Mouse (Mus musculus) heart, adult 8-10 months (tissue): ENCODE measurements around the gene Naxd. TPM values are rescaled to one million over a fixed set of nuclear protein-coding genes. Genes with fewer than 3 reads are reported as not detected.
A peak's percentile ranks its signal among the peaks of the same experiment; 100 is the strongest.
"Not testable (repeated sequence)": the region's sequence is repeated elsewhere in the genome, so short reads cannot be mapped to it uniquely, and the experiment has no call there.

Experiments
- DNase-seq: peaks from one replicate; pipeline ENCODE4 v3.0.0; 2022; ENCODE audit warnings: low spot score
- total RNA-seq, 4 experiments: library from RNA; stranded (reverse); gene quantifications; 2 replicates each; pipeline ENCODE4 v1.2.4; 2022

Naxd gene
- 10 to 100 TPM; 30.7 to 35.3 (median 32.1) TPM for total RNA-seq

DNA sequence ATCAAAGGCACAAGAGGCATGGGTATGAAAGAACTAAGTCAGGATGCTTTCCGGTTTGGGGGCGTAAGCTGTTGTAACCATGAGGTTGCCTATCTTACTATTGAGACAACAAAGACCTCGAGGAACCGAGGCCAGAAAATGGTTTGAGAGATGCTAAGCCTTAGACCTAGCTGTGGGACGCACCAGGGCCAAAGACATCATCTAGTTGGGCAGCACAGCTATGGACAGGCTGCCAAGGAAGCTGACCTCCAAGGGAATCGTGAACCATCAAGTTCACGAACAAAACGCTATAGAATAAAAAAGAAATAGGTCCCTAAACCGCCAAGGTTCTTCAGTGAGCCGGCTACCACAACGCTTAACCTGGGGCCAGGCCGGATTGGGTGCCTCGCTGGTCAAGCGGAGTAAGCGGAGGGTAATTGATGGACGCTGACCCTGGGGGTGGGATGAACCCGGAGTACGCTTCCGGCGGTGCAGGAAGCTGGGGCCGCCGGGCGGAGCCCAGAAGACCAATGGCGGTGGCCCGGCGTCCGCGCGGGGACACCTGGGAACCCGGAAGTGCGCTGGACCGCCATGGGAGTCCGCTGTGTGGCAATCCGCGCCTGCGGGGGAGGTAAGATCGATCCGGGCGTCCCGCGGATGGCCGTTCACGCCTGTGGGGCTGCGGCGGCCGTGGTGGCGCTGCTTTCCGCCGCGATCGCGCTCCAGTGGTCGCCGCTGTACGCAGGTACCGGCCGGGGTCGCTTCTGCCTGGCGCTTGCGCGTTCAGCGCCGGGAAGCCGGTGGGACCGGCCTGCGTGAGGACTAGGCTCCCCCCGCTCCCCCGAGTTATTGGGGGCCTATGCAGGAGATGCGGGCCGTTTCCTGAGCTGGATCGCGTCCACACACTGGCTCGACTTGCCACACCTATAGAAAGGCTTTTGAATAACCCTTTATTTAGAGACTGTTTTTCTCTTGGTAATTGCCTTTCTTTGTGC lies at the start of gene Naxd:
Naxd (plus strand) TSS at position 490 of the 974 bp plus-strand sequence.
- peak; percentile 88 for DNase-seq

DNA sequence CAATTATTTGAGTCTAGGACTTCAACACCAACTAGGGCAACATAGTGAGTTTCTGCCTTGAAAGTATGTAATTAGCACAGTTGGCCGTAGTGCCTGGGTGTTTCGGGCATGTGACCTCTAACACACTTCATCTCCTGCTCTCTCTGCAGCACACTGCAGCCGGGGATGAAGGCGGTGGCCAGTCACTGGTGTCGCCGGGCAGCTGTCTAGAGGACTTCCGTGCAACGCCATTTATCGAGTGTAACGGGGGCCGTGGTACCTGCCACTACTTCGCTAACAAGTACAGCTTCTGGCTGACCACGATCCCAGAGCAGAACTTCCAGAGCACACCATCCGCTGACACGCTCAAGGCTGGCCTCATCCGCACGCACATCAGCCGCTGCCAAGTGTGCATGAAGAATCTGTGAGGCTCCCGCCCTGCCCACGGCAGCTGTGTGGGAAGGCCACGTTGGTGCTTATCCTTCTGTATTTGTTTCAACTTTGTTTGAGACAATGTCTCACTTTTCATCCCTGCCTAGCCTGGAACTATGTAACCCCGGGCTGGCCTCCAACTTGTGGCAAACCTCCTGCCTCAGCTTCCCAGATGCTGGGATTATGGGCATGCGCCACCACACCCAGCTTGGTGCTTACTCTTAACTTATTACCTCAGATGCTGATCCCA lies 49.3 kb upstream of the Naxd start:
- DNase-seq: no peak

DNA sequence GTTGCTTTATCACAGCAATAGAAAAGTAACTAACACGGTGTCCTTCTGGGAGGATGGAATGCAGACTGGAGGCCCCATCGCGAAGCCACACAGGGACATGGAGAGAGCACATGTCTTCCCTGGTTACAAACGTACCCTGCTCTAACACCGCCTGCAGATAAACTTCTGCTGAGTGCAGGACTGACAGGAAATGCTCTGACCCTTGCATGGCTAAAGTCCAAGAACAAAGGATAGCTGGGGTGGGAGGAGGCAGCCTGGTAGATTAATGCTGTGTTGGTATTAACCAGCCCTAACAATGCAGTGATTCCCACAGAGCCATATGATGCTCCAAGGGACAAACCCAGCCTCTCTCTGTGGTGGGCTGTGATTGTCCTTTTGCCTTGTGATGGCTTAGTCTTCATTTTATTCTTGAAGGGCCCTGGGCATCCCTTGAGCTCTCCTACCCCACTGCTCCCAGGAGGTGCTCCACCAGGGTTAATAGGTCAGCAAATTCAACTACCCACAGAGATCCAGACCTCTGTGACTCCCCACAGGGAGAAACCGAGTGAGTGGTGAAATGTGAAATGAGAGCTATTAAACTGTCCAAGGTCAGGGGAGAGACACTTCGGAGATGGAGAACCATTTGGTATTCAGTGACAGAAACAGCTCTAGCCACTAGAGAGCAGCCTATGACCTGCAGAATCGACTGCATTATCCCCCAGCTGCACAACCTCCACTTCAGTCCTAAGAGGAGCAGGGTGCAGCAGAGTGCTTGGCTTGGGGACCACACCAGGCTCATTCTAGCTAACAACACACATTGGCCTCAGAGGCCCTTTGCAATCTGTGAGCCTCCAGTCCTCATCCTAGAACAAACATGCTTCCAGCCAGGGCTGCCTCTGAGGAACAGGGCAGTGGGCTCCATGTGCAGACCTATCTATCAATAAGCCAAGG lies 46.9 kb upstream of the Naxd start:
- DNase-seq: peak; percentile 47

DNA sequence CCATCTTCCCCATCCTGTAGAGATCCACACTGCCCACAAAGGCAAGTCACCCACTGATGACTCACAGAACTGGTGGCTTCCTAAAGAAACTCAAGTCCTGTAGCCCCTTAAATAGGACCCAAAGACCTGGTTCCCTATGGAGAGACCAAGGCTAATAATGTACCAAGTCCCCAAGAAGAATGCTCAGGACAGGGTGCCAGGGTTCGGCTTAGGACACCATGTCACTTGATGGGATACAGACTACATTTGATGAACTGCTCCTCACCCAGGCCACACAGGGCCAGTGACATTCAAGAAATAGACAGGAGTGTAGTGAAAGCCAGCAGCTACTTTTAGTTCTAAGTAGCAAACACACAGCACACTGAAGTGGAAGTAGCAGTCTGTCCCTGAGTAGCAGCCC lies 45.2 kb upstream of the Naxd start:
- no peak for DNase-seq

DNA sequence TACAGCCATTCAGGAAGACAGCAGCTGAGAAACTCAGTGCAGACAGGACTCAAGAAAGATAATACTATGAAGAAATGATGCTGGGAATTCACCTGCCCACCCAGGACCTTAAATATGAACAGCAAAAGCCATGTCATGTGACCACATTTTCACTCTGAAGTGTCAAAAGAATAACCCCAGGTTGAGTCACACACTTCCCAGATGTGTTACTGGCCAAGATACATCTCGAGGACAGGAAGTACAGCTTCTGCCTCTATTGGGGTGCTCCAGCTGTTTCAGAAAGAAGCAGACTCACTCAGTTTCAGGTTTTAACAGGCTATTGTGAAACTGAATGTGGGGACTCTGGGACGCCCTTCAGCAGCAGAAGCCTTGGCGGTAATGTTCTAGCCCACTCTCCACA lies 44.7 kb upstream of the Naxd start:
- DNase-seq: no peak

DNA sequence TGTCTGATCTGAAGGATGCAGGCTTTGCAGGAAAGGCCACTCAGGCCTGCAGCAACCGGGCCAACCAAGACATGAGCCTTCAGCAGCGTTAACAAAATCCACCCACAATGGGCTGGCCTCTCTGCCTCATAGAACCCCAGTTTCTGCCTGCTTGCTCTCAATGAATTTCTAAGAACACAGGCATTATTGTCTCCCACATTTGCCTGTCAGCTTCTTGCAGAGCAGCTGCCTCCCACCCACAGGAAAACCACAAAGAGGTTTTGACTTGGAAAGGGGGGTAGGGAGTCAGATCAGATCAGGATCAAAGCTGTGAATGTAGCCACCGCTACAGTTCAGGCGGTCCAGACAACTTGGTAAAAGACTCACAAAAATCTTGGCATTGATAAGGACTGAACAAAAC lies 44.3 kb upstream of the Naxd start:
- DNase-seq: no peak

DNA sequence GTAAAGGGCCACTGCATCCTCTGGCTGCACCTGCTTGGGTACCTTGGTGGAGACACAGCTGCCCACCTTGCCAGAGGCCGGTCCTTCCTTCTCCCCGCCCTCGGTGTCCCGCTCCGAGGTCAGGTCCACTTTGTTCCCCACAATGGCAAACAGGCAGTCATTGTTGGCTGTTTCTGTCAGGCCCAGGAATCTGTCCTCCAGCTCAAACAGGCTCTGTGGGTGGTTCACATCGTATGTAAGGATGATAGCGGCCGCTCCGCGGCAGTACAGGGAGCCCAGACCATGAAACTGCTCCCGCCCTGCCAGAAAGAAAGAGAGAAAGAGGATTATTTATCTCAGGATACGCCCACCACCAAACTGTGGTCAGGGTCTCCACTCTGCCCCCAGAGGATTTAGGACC lies 43.1 kb upstream of the Naxd start:
- DNase-seq: no peak

DNA sequence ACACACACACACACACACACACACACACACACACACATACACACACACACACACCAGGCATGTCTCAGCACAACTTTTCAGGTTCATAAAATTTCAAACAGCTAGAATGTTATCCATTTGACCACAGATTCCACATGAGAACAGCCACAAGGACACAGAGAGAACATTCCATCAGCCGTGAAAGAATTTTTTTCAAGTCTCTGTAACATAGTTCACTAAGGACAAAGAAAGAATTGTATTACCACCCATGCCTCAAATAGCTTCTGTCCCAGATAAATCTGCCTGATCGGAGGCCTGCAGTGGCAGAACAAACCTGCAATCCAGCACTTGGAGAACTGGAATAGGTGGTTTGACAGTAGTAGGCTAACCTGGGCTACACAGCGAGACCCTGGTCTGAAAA lies 40.0 kb upstream of the Naxd start:
- DNase-seq: no peak

DNA sequence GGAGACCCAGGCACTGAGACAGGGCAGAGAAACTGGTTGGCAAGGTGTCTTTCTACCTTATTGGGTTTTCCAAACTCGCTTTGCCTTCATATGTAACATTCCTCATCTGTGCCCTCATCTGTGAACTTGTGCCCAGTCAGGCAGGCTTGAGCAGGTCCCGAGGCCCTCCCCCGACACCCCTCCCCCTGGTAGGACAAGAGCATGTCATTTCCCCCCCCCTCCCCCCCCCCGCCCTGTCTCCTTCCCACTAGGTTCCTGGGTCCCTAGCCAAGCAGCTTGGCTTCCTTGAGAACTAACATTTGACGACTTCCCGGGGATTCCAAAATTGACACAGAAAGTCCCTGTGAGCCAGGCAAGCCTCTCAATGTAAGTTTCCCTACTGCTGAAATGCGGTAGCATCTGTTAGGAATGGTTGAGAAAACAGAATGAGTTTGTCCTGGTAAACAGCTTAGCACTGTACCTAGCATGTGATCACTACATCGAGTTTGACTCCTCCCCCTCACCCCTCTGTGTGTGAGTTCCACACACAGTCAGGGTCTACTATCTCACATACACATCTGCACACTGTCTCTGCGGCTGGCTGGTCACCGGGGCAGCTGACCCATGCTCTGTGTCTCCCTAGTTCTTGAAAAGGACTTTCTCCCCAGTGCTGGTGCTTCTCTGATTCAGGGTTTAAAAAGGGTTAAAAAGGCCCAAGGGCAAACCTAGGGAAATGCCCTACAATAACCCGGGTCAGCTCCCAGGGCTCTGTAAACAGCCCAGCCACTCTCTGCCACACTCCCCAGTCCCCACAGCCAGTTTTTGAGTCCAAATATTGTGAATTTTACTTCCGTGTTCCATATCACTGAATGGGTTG lies 39.1 kb upstream of the Naxd start:
- no peak for DNase-seq

DNA sequence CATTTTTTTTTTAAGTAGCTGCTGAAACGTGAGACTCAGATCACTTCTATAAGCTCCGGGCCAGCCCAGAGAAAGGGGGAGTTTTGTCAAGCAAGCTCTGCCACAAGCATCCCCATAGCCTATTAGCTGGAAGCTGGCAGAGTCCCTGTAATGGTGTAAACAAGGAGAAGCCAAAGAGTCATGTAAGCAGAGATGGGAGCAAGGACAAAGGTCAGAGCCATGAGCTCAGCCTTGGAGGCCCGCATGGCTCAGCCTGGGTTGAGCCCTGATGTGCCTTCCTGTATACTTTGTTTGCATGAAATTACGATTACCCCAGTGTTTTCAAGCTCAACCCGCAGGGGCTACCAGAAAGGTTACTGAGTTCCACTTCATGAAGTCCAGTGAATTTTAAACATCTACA lies 38.3 kb upstream of the Naxd start:
- no peak for DNase-seq

DNA sequence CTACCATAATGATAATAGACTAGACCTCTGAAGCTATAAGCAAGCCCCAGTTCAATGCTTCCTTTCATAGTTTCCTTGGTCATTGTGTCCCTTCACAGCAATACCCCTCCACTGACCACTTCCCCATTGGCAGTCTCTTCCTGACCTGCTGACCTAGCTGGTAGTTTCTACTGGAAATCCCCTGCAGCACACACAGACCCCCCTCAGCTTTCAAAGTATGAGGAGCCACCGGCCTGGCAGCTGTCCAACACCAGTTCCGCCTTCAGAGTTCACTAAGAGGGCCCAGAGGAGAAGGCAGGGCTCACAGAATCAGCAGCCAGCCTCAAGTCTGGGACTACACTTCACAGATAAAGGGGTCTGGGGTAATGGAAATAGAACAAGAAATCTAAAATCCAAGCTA lies 36.4 kb upstream of the Naxd start:
- DNase-seq: peak; percentile 62

DNA sequence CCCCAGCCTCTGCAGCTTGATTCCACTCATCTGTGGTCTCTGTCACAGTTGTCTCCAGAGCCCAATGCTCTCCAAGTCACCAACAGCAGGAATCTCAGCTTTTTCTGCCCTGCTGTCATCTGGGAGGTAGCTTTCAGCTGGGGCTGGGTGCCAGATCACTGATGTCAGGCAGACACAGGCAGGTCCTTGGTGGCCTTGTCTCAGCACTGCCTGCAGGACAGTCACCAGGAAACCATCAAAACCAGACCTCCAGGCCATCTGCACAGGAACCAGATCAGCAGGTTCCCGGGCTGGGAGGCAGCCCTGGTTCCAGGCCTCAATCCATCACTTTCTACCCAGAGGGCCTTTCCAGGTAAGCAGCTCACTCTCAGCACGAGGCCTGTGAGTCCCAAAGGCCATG lies 35.5 kb upstream of the Naxd start:
- DNase-seq: no peak

DNA sequence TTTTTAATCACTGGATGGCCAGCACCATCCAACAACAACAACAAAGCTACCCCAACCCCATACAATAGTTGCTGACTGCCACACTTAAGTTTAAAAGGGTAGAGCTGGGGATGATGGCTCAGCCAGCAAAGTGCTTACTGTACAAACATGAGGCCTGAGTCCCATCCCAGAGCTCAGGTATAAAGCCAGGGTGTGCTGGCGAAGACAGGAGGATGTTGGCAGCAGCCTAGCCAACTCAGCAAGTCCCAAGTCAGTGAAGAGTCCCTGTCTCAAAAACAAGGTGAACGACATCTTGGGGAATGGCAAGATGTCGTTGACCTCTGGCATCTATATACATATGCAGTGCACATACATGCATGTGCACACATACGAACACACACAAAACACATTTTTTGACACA lies 34.7 kb upstream of the Naxd start:
- DNase-seq: no peak

DNA sequence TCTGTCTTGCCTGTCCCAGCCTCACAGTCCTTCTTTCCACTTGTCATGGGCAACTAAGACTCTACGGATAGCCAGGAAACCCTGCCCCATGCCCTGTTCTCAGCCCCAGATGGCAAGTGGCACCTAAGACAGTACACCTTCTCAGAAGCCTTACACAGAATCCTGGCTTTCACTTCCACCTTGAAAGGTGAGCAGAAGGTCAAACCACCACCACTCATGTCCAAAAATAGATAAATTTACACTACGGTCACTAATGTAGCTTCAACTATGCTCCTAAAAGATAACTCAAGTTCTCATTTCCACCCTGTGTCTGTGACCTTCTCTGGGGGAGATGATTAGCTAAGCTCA lies 33.8 kb upstream of the Naxd start:
- DNase-seq: no peak

DNA sequence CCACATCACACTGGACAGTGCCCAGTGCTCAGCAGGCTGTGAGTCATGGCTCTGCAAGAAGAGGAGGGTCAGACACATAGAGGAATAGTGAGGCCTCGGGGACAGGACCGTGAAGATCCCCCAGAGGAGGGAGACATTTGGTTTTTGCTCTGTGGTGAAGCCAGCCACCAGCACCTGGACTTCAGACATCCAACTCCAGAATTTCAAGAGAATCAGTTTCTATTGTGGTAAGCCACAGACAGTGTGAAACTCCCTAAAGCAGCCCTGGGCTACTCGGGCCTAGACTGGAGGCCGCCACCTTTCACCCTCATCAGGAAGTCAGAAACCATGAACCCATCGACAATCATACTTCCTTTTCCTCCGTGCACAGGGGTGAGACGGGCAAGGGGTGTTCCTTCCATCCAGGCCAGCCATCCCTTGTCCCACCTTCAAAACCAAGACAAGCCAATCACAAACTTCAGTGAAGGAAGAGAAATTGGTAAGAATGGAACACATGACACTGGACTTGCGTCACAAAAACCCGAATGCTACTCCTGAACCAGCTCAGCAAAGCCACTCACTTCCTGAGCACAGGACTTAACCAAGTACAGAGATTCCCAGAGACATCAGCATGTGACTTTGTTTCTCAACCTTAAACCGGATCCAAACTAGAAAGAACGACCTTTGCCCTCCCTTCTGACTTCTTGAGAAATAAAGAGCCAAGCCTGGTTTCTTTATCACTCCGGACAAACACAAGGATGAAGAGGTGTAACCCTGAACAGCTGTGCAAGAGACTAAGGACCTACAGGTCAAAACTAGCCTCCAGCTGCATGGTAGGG lies 33.2 kb upstream of the Naxd start:
- DNase-seq: no peak

DNA sequence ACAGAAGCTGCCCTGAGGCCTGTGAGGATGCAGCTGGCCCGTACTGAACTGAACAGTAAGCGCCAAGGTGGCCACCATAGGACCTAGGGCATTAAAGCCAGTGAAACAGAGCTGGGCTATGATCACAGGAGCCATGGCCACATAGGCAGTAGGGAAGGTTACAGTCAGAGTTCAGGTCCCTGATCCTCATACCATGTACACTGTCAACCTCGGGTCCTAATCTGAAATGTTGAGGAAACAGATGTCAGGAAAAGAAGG lies 32.7 kb upstream of the Naxd start:
- DNase-seq: no peak

DNA sequence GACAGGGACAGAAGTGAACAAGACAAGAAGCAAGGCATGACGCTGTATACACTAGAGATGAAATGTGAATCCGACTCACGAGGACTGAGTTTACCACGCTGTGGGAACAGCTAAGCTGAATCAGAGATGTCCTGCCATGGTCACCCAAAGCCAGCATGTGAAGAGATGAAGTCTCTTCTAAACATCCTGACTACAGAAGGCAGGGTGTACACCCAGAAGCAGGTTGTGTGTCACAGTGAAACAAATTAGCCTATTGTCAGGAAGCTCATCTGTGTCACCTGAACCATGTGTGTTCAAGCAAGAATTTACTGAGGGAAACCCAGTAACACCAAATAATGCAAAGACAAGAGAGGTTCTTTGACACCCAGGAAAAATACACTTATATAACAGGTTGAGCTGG lies 31.7 kb upstream of the Naxd start:
- DNase-seq: no peak

DNA sequence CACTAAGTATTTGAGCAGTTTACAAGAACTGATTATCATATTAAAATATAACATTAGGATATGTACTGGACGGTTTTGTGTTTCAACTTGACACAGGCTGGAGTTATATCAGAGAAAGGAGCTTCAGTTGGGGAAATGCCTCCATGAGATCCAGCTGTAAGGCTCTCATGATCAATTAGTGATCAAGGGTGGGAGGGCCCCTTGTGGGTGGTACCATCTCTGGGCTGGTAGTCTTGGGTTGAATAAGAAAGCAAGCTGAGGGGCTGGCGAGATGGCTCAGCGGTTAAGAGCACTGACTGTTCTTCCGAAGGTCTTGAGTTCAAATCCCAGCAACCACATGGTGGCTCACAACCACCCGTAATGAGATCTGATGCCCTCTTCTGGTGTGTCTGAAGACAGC lies 30.8 kb upstream of the Naxd start:
- not testable (repeated sequence) for DNase-seq

DNA sequence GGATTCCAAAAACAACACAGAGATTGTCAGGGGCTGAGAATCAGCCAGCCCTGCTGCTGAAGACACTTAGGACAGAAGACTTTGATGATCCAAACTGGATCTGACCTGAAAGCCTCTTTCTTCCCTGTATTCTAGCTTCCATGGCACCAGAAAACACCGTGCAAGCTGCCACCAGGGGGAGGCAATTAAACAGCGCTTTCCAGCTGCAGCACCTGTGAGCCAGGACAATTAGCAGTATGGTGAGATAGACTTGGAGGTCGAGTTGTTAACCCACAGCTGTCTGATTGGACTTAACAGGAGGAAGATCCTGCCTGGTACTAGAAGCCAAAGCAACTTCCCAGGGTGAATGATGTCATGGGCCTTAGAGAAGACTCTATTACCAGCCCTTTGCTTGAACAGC lies 28.2 kb upstream of the Naxd start:
- DNase-seq: no peak

DNA sequence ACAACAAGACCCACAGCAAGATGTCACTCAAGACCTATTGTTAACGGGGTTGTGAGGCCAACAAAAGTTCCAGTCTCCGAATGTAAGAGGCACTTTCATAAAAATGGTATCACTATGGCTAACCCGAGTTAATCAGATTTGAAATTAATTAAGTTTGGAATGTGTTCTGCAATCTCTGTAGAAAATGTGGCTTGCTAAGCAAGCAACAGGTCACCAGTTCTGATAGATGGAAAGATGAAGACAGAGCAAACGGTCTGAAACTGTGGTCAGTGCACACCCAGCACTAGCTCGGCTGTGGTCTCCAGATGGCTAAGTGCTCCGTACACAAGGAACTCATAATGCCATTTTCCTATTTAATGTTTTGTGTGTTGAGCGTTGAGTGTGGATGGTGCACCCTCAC lies 26.6 kb upstream of the Naxd start:
- no peak for DNase-seq

DNA sequence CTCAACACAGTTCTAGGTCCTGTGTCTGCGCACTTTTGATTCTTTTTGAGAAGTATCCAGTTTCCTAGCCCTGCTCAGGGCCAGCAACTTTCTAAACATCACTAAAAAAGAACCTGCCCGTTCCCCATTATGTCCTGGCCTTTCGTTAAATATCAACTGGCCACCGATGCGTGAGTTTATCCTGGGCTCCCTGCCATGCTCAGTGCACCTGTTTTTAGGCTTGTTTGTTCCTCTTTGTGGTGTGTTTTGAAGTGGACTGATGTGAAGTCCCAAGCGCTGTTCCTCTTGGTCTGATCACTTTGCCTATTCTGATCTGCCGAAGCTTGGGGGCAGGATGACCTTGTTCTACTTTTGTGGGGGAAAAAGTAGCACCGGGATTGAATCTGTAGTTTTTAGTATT lies 26.0 kb upstream of the Naxd start:
- DNase-seq: no peak
